Mouse (Mus musculus): Measurements from ENCODE around the gene Fkbp2.

DNA sequence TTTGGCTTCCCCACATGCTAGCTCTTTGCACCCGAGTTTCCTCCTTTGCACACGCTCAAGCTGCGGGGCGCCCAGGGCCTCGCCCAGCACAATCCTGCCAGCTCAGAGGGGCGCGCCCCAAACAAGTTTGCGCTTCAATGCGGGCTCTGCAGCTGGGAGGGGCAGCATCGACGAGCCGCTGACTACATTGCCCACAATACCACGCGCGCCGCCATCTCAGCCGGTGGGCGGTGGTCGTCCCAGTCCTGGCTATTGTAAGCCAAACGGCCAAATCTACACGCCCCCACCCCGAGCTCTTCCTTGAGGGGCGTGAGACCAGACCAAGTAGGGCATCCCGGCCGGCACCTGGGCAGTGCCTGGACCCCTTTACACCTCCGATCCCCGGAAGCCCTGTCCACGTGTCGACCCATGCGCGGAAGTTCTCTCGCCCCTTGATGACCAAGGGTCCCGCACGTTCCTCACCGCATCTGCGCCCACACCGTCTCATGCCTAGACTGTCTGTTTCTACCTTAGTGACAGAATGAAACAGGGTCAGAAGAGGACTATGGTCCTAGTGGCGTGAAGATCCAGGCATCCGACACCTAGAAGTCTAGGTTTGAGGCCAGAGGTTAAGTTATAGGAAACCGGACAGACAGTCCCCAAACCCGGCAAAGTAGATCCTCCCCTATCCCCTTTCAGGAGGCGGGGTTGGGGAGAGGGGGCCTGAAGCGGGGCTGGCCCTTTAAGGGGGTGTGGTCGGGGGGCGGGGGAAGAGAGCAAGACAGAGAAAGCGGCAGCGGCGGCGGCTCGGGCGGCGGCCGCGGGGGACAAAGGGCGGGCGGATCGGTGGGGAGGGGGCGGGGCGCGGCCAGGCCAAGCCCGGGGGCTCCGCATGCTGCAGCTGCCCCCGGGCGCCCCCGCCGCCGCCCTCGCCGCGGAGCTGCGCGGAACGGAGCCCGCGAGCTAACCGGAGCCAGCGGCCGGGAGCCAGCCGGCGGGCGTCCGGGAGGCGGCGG, 5.8 kb downstream of the Fkbp2 start, which contains the start of gene Ppp1r14b:
- TF ChIP-seq CTCF (IDR thresholded peaks at IDR 0.05; ENCODE audit: low read depth, low read length) (no peak), POLR2A (IDR thresholded peaks at IDR 0.05; ENCODE audit: extremely low read depth, insufficient read depth, low read length) (no peak)
